Comparison of ENCODE assay signal across 11 mouse cellular contexts in the genomic region with DNA sequence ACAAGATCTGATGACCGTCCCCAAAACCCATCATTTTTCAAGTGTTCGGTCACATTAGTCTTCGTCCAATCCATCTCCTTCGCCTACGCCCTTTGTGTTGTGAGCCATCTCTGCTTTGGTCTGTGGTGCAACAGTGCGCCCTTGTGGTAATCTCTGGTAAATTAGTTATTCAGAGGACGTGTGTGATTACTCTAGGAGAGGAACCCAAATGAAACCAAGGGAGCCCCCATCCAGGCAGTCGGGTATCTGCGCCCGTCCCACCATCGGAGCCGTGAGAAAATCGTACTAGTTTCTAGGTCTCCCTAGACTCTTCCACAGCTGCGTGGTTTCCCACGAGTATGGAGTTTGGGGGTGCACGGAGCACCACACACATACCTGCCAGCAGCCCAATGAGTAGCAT. TPM values are rescaled to one million over a fixed set of nuclear protein-coding genes. Genes with fewer than 3 reads are reported as not detected.
DNase-seq lines count a peak whose midpoint lies in the region; ATAC-seq and TF ChIP-seq lines count a peak whose summit lies in the region.
"Had no signal": no experiment of that assay in that cellular context is flagged by ENCODE, and none has a peak within 500 bp of the region (broad histone marks: within the 10 kb centered on the region; RNA-seq: fewer than 3 reads in every experiment).

No protein-coding gene starts in this region.

- 86% methylated on average over 16 of the region's 16 CpGs for WGBS in liver, adult 2 months
- WGBS in liver, embryonic 12.5 days (ENCODE audit: insufficient replicate concordance), result 76% methylated on average over 16 of the region's 16 CpGs
- whole genome bisulfite sequencing in lung, postnatal 0 days, result 75% methylated on average over 16 of the region's 16 CpGs

- peak; percentile 23; the same call in 1 of the 2 replicates for TF ChIP-seq CTCF in liver, adult 2 months (IDR thresholded peaks at IDR 0.05; ENCODE audit: low read depth, low read length)
- peak; percentile 70 for TF ChIP-seq CTCF in lung, postnatal 0 days (IDR thresholded peaks at IDR 0.05)

- no peak overlapping the region for H3K4me3 ChIP-seq in liver, adult 2 months (ENCODE audit: insufficient read depth, low read depth, low read length)
- H3K4me3 ChIP-seq in liver, embryonic 12.5 days, result no peak overlapping the region
- H3K4me3 ChIP-seq in lung, postnatal 0 days (ENCODE audit: low read depth, low read length), result no peak overlapping the region
- H3K4me3 ChIP-seq: heart, embryonic 15.5 days; myocyte had no signal

- H3K9me3 ChIP-seq in liver, embryonic 12.5 days (replicated peaks), result no peaks in the 10 kb centered on the region
- no peaks in the 10 kb centered on the region for H3K9me3 ChIP-seq in lung, postnatal 0 days (ENCODE audit: low read length)
- H3K9me3 ChIP-seq: heart, embryonic 15.5 days had no signal

- no peak for TF ChIP-seq POLR2A in liver, adult 2 months (IDR thresholded peaks at IDR 0.05; ENCODE audit: extremely low read depth, insufficient read depth, low read length)

- no peaks in the 10 kb centered on the region for H3K79me2 ChIP-seq in liver, adult 2 months (ENCODE audit: control insufficient read depth, insufficient read depth, low read length)

- no peak overlapping the region for H3K27ac ChIP-seq in liver, adult 2 months (replicated peaks; ENCODE audit: insufficient read depth, low read depth, low read length)
- H3K27ac ChIP-seq in liver, embryonic 12.5 days, result no peak overlapping the region
- H3K27ac ChIP-seq in lung, postnatal 0 days (ENCODE audit: low read length), result no peak overlapping the region
- H3K27ac ChIP-seq: heart, embryonic 15.5 days had no signal

- H3K4me1 ChIP-seq in liver, adult 2 months (ENCODE audit: control insufficient read depth, insufficient read depth, low read length), result peaks cover 3% of the 10 kb centered on the region; the same call in 1 of the 2 replicates
- H3K4me1 ChIP-seq in liver, embryonic 12.5 days, result peaks cover 6% of the 10 kb centered on the region; the same call in 1 of the 2 replicates
- no peaks in the 10 kb centered on the region for H3K4me1 ChIP-seq in lung, postnatal 0 days (ENCODE audit: insufficient read depth, low read depth, low read length)

- peak; percentile 76 for DNase-seq in CD4-positive, CD25-positive, alpha-beta regulatory T cell, adult 2 months (ENCODE audit: low read depth, low spot score)
- DNase-seq in liver, adult 2 months (ENCODE audit: extremely low read depth, low read depth, low spot score), result peak; percentile 12
- peak; percentile 67 for DNase-seq in cerebellum, adult 8-10 months
- peak; percentile 72 for DNase-seq in induced T-regulatory cell, adult 2 months (ENCODE audit: low read depth)
- DNase-seq in lung, postnatal 0 days (ENCODE audit: low spot score), result peak; percentile 24
- DNase-seq in testis, postnatal 10 days (ENCODE audit: low spot score), result peak; percentile 49

- no peaks in the 10 kb centered on the region for H3K27me3 ChIP-seq in liver, adult 2 months (ENCODE audit: control insufficient read depth, insufficient read depth, low read length)
- peaks cover 9% of the 10 kb centered on the region for H3K27me3 ChIP-seq in liver, embryonic 12.5 days (replicated peaks)
- no peaks in the 10 kb centered on the region for H3K27me3 ChIP-seq in lung, postnatal 0 days (replicated peaks; ENCODE audit: insufficient read depth, low read length)
- H3K27me3 ChIP-seq: heart, embryonic 15.5 days had no signal

- TF ChIP-seq EP300 in lung, postnatal 0 days (IDR thresholded peaks at IDR 0.05), result no peak

- no peak for ATAC-seq in CD4-positive, CD25-positive, alpha-beta regulatory T cell, adult 4 months
- ATAC-seq in liver, embryonic 12.5 days, result no peak
- no peak for ATAC-seq in lung, postnatal 0 days

- H3K36me3 ChIP-seq in liver, adult 2 months (ENCODE audit: control insufficient read depth, insufficient read depth, low read length), result peaks cover 14% of the 10 kb centered on the region; the same call in 1 of the 2 replicates
- H3K36me3 ChIP-seq in liver, embryonic 12.5 days, result peaks cover 55% of the 10 kb centered on the region
- H3K36me3 ChIP-seq in lung, postnatal 0 days (ENCODE audit: insufficient read depth, low read length), result peaks cover 15% of the 10 kb centered on the region; the same call in 1 of the 2 replicates

- no peak overlapping the region for H3K9ac ChIP-seq in liver, adult 2 months (ENCODE audit: low read depth, low read length)
- no peak overlapping the region for H3K9ac ChIP-seq in liver, embryonic 12.5 days
- H3K9ac ChIP-seq in lung, postnatal 0 days (replicated peaks; ENCODE audit: low read depth), result no peak overlapping the region
- H3K9ac ChIP-seq: heart, embryonic 15.5 days had no signal

- no peak overlapping the region for H3K4me2 ChIP-seq in liver, embryonic 12.5 days
- no peak overlapping the region for H3K4me2 ChIP-seq in lung, postnatal 0 days (replicated peaks; ENCODE audit: low read depth, low read length)
- H3K4me2 ChIP-seq: heart, embryonic 15.5 days had no signal

RNA-seq across cellular contexts. Expression of a gene that starts 5.1 kb away (rescaled TPM):
- polyA plus RNA-seq in CD4-positive, CD25-positive, alpha-beta regulatory T cell, adult 4 months (2017; shearing (Covaris generic)), result 10 to 100 TPM; 65.0 to 87.8 TPM
- 35.8 and 37.5 TPM in 2 replicates for total RNA-seq in liver, adult 2 months (2014; rRNA removed)
- polyA plus RNA-seq in liver, adult 2 months (2012; rRNA removed), result 19.6 and 23.2 TPM in 2 replicates
- 18.4 and 18.9 TPM in 2 replicates for polyA plus RNA-seq in liver, embryonic 12.5 days (2016; fragmentation: Nextera tagmentation; extraction: Ambion mirVana)
- polyA plus RNA-seq in lung, postnatal 0 days (2015; fragmentation: Nextera tagmentation; extraction: Ambion mirVana), result 48.5 and 50.6 TPM in 2 replicates

RNA-seq across cellular contexts. Expression of a gene that starts 17.5 kb away (rescaled TPM):
- polyA plus RNA-seq in CD4-positive, CD25-positive, alpha-beta regulatory T cell, adult 4 months (2017; shearing (Covaris generic)), result 1 to 10 TPM in 1 of 2 experiments, under 1 TPM in 1; 0.72 to 1.6 TPM
- total RNA-seq in liver, adult 2 months (2014; rRNA removed), result 1.5 and 3.0 TPM in 2 replicates
- polyA plus RNA-seq in liver, adult 2 months (2012; rRNA removed), result 1.3 TPM in 2 replicates
- polyA plus RNA-seq in liver, embryonic 12.5 days (2016; fragmentation: Nextera tagmentation; extraction: Ambion mirVana), result 1.0 and 1.2 TPM in 2 replicates
- 1.7 and 1.8 TPM in 2 replicates for polyA plus RNA-seq in lung, postnatal 0 days (2015; fragmentation: Nextera tagmentation; extraction: Ambion mirVana)

RNA-seq across cellular contexts. Expression of a gene that starts 41.8 kb away (rescaled TPM):
- not detected for polyA plus RNA-seq in CD4-positive, CD25-positive, alpha-beta regulatory T cell, adult 4 months (2017; shearing (Covaris generic))
- not detected in 2 replicates for total RNA-seq in liver, adult 2 months (2014; rRNA removed)
- not detected in 2 replicates for polyA plus RNA-seq in liver, adult 2 months (2012; rRNA removed)
- polyA plus RNA-seq in liver, embryonic 12.5 days (2016; fragmentation: Nextera tagmentation; extraction: Ambion mirVana), result not detected in 2 replicates
- not detected in 2 replicates for polyA plus RNA-seq in lung, postnatal 0 days (2015; fragmentation: Nextera tagmentation; extraction: Ambion mirVana)
- polyA plus RNA-seq: C2C12; heart, embryonic 15.5 days; myocyte had no signal

RNA-seq across cellular contexts. Expression of a gene that starts 48.5 kb away (rescaled TPM):
- 1 to 10 TPM in 1 of 2 experiments, not detected in 1; 1.5 TPM for polyA plus RNA-seq in CD4-positive, CD25-positive, alpha-beta regulatory T cell, adult 4 months (2017; shearing (Covaris generic))
- 1.1 and 1.4 TPM in 2 replicates for total RNA-seq in liver, adult 2 months (2014; rRNA removed)
- 0.33 TPM in 1 of 2 replicates, not detected in the other for polyA plus RNA-seq in liver, adult 2 months (2012; rRNA removed)
- 0.07 TPM in 1 of 2 replicates, not detected in the other for polyA plus RNA-seq in liver, embryonic 12.5 days (2016; fragmentation: Nextera tagmentation; extraction: Ambion mirVana)
- 0.32 and 0.44 TPM in 2 replicates for polyA plus RNA-seq in lung, postnatal 0 days (2015; fragmentation: Nextera tagmentation; extraction: Ambion mirVana)

Comparison
In these comparisons a context has a peak if more than half of its experiments do, and no peak if none do; other contexts are left out.
1. DNase-seq: peak in every context shown above with its lines; median percentile 76 in CD4-positive, CD25-positive, alpha-beta regulatory T cell, adult 2 months; 72 in induced T-regulatory cell, adult 2 months; 67 in cerebellum, adult 8-10 months; 49 in testis, postnatal 10 days; 24 in lung, postnatal 0 days; 12 in liver, adult 2 months.